Mouse (Mus musculus) spleen, embryonic (tissue): Measurements from ENCODE around the gene Rbfox2.

Experiments
- CTCF ChIA-PET: fragments of 350-600 bp; sonication (Branson Sonifier 250); formaldehyde crosslinking; loops from one replicate; lab custom pipeline; 2022; lab: Charles Lee

Rbfox2 gene

DNA sequence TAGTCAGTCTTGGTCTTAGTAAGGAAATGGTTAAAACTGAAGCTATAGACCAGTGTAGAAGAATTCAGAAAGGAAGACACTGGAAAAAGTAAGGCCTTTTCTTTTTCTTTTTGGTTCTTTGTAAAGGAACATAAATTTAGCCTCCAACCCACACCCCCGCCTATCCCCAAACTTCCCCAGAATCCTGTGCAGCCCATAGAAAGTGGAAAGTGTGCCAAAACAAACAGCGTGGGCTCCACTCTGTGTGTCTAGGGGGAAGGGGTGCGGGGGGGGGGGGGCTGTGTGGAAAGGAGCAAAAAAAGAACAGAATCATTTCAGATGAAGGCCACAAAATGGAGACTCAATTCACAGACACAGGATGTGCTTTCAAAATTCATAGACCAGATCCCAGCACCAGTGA lies 156.8 kb downstream of the Rbfox2 start:
- CTCF ChIA-PET = no interaction called here

DNA sequence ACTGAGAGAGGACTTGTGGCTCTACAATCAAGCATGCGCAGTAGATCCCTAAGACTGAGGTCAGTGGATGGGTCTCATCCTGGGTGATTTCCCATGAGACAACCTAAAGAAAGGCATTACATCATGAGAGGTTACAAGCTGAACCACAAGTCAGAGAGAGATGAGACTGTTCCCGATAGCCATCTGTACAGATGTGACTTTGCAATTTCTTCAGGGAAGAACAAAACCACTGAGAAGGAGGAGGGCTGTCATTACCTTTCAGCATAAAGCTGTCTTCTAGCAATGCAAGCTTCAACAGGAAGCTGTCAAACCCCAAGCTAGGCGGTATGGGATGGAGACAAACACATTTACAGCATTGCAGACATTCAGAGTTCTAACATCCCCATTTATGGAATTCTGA lies 157.3 kb downstream of the Rbfox2 start:
- CTCF ChIA-PET = no interaction called here

DNA sequence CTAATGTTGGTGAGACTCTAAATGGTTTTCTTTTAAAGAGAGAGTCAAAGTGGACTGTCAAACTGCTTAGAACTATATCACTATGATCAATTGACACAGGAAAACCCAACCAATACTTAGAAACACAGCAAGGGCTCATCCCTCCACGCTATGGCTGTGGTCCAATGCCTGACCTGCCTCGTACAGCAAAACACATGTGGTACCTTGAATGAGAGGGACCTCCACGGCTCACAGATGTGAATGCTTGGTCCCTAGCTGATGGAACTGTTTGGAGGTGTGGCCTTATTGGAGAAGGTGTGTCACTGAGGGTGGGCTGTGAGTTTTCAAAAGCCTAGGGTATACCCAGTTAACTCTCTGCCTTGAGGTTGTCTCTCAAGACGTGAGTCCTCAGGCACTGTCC lies 159.9 kb downstream of the Rbfox2 start:
- CTCF ChIA-PET = no interaction called here

DNA sequence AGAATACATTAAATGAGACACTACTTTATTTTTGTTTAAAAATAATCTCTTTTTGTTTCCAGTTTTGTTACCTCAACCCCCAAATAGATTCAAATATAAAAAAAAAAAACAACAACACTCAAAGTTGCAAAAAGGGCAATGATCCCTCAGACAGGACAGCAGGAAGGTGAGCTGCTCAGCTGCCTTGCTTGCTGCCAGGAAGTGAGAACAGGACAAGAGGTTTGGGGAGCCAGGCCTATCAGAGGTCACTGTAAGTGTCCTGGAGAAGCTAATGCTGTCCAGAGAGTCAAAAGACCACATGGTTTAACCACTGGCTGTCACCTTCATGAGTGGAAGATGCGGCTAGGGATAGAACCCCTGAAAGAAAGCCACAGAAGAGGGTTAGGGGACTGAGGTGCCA lies 161.8 kb downstream of the Rbfox2 start:
- CTCF ChIA-PET = no interaction called here

DNA sequence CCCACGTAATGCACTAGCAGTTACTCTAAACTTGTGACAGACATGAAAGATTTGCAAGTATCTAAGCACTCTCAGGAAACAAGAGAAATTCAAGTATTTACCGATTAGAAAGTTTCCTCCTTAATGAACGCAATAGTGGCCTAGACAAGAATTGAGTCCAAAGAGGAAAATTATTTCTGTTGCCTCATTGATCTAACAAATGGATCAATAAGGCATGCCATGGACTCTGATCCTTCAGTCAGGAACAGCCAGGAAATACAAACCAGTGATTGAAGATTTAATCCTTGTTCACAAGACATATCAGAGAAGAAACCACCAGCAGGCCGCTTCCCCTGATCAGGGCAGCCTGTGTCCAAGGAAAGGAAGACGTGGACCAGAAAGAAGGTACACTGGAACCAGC lies 164.0 kb downstream of the Rbfox2 start:
- CTCF ChIA-PET = no interaction called here

GRCm38 (mm10) chr15:77142352-77142751 lies 164.5 kb downstream of the Rbfox2 start:
- CTCF ChIA-PET = no interaction called here

DNA sequence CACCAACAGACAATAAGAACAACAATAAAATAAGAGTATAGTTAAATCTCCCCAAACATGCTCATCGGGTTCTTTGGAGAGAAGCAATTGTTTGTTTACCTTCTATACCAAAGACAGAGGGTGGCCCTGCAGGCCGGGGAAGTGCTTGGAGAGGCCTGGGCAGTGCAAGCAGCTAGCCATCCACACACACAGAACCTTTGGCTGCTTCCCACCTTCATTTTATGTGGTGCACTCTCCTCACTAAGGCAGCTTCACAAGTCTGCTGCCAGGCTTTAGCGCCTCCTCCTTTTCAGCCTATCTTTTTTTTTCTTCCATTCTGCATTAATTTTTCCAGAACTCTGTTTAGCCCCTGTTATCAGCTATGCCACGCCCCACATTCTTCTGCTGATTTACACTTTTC lies 165.1 kb downstream of the Rbfox2 start:
- CTCF ChIA-PET = no interaction called here

- CTCF ChIA-PET = no interaction called here
Measured at GRCm38 (mm10) chr15:77138282-77138681, 168.5 kb downstream of the Rbfox2 start.

GRCm38 (mm10) chr15:77134483-77134882 lies 172.3 kb downstream of the Rbfox2 start:
- CTCF ChIA-PET = no interaction called here

- CTCF ChIA-PET = no interaction called here
Measured at GRCm38 (mm10) chr15:77129154-77129553, 177.7 kb downstream of the Rbfox2 start.

GRCm38 (mm10) chr15:77127737-77128136 lies 179.1 kb downstream of the Rbfox2 start:
- CTCF ChIA-PET = no interaction called here

GRCm38 (mm10) chr15:77126674-77127073 lies 180.1 kb downstream of the Rbfox2 start:
- CTCF ChIA-PET = no interaction called here

DNA sequence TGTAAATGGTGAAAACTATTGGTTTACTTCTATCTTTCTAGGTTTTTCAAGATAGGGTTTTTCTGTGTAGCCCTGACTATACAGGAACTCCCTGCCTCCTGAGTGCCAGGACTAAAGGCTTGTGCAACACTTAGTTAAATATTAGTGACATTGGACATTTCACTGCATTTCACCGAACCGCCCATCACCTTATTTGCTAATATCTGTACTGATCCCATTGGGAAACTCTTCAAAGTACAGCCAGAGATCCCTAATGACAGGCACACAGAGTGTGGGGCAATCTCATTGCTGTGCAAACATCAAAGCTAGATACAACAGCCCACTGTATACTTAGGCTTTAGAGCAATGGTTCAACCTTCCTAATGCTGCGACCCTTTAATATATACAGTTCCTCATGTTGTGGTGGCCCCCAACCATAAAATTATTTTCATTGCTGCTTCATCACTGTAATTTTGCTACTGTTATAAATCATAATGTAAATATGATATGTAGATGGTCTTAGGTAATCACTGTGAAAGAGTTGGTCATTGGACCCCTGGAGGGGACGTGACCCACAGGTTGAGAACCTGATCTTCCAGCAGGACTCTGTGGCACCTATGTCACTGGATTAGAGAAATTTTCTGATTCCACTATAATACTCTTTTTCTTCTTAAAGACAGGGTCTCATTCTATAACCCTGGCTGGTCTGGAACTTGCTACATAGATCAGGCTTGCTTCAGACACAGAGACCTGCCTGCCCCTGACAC lies 182.3 kb downstream of the Rbfox2 start:
- CTCF ChIA-PET = no interaction called here

GRCm38 (mm10) chr15:77122824-77123223 lies 184.0 kb downstream of the Rbfox2 start:
- CTCF ChIA-PET = no interaction called here

DNA sequence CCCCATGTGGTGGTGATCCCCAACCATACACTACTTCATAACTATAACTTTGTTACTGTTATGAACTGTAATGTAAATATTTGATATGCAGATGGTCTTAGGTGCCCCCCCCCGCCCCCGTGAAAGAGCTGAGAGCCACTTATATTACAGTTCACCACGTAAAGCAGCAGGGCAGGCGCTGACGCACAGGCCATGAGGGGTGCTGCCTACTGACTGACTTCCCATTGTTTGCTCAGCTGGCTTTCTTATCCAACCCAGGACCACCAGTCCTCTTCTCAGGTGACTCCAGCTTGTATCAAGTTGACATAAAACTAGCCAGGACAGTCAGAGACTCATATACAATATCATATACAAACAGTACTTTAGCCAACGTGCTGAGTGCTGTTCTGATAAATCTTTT lies 184.6 kb downstream of the Rbfox2 start:
- CTCF ChIA-PET = no interaction called here

GRCm38 (mm10) chr15:77119666-77120065 lies 187.1 kb downstream of the Rbfox2 start:
- CTCF ChIA-PET = no interaction called here

DNA sequence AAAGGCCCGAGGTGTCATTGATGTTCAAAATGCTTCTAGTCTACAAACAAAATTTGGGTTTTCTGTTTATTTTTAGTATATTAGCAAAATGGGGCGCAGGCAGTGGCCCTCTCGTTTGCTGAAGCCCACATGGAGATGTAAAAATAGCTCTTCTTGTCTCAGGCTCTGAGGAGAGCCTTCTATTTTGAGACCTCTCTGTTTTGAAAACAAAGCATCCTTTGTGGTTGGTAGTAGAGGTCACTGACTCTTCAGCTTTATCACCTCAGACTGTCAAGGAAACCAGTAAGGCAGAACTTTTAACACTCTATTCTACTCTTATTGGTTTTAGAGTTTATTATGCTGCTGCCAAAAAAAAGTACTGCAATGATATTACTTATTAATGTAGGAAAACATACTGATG lies 189.6 kb downstream of the Rbfox2 start:
- CTCF ChIA-PET = no interaction called here

- CTCF ChIA-PET = no interaction called here
Measured at GRCm38 (mm10) chr15:77116139-77116722, 190.6 kb downstream of the Rbfox2 start.

- CTCF ChIA-PET = no interaction called here
Measured at GRCm38 (mm10) chr15:77115456-77115855, 191.3 kb downstream of the Rbfox2 start.

DNA sequence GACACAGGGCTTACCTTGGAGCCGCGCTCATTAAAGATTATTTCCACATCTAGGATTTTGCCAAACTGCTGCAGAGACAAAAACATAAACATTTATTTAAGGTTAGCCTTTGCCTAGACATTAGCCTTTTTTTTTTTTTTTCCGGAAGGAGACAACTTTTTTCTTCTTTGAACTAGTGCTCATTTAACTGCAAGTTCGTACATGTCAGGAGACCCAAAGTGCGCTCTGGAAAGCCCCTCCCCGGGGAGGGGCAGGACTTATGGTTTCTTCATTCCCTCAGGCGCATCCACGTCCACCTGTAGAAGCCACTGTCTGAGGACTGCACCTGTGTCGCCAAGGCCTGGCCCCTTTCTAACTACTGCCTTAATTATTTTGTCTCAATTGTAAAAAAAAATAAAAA lies 193.2 kb downstream of the Rbfox2 start:
- CTCF ChIA-PET = no interaction called here

DNA sequence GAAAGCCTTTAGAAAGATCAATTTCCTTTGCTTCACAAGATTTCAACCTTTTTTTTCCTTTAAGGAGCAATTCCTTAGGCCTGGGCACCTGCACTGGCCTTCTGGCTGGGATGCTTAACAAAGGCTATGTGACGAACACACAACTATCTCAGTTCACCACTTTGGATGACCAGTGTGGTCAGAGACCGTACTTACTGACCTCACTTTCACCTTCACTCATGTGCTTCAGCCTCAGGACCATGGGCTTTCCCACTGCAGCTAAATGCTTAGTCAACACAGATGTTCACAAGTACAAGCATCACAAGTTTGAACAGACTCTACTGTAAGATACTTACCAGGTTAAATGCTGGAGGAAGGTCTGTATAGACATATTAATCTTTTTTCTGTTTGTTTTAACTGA lies 194.4 kb downstream of the Rbfox2 start:
- CTCF ChIA-PET = no interaction called here

GRCm38 (mm10) chr15:77111924-77112323 lies 194.9 kb downstream of the Rbfox2 start:
- CTCF ChIA-PET = no interaction called here

- CTCF ChIA-PET = no interaction called here
Measured at GRCm38 (mm10) chr15:77110452-77110851, 196.4 kb downstream of the Rbfox2 start.
